Mouse (Mus musculus) MEL (cell line): ENCODE data around the gene Vmn1r74. TPM values are rescaled to one million over a fixed set of nuclear protein-coding genes. Genes with fewer than 3 reads are reported as not detected.
A peak's percentile ranks its signal among the peaks of the same experiment; 100 is the strongest.
"Not testable (repeated sequence)": the region's sequence is repeated elsewhere in the genome, so short reads cannot be mapped to it uniquely, and the experiment has no call there.

Source experiments
- DNase-seq: peaks from one replicate; pipeline ENCODE4 v3.0.0; 2011; ENCODE audit warnings: low read depth, low spot score
- H3K27ac ChIP-seq: 2 replicates; pipeline ENCODE4 v1.5.1; 2012; ENCODE audit warnings: low read depth, mild to moderate bottlenecking, control low read depth, low read length, moderate library complexity; ENCODE audit not compliant: control insufficient read depth
- H3K27me3 ChIP-seq, 2 experiments: fragments of 150-350 bp in 1 of 2; sonication (generic) in 1 of 2; 2 replicates each; pipeline ENCODE4 v1.6.1; 2012; ENCODE audit warnings: low read length in 2 of 2, mild to moderate bottlenecking in 2 of 2, improper control_type of control experiment in 1 of 2, moderate library complexity in 1 of 2; ENCODE audit not compliant: insufficient read depth in 2 of 2, control insufficient read depth in 1 of 2
- H3K36me3 ChIP-seq, 2 experiments: 2 replicates each; pipeline ENCODE4 v1.6.1; 2012 to 2014; ENCODE audit warnings: low read length in 2 of 2, improper control_type of control experiment in 1 of 2, inconsistent platforms in 1 of 2, mild to moderate bottlenecking in 1 of 2; ENCODE audit not compliant: insufficient read depth in 2 of 2, control insufficient read depth in 1 of 2
- H3K4me1 ChIP-seq, 2 experiments: fragments of 150-350 bp in 1 of 2; sonication (generic) in 1 of 2; 2 replicates each; pipeline ENCODE4 v1.6.1; 2012; ENCODE audit warnings: low read length in 2 of 2, improper control_type of control experiment in 1 of 2, mild to moderate bottlenecking in 1 of 2; ENCODE audit not compliant: insufficient read depth in 2 of 2, control insufficient read depth in 1 of 2
- H3K4me3 ChIP-seq, 2 experiments: fragments of 150-350 bp in 1 of 2; sonication (generic) in 1 of 2; 2 replicates each; pipeline ENCODE4 v1.5.1; 2012; ENCODE audit warnings: low read depth in 2 of 2, low read length in 2 of 2, mild to moderate bottlenecking in 2 of 2, moderate library complexity in 2 of 2, control low read depth in 1 of 2, improper control_type of control experiment in 1 of 2; ENCODE audit not compliant: control insufficient read depth in 1 of 2, insufficient read depth in 1 of 2
- H3K79me2 ChIP-seq: 2 replicates; pipeline ENCODE4 v1.6.1; 2012; ENCODE audit warnings: mild to moderate bottlenecking, low read length, moderate library complexity; ENCODE audit not compliant: control insufficient read depth, poor library complexity, insufficient read depth
- H3K9ac ChIP-seq: 2 replicates; pipeline ENCODE4 v1.6.1; 2012; ENCODE audit warnings: low read depth, mild to moderate bottlenecking, control low read depth, low read length, moderate library complexity; ENCODE audit not compliant: control insufficient read depth, poor library complexity, severe bottlenecking
- H3K9me3 ChIP-seq: fragments of 150-350 bp; sonication (generic); replicated peaks from 2 replicates; pipeline ENCODE4 v1.6.1; 2012; ENCODE audit warnings: mild to moderate bottlenecking, low read length, improper control_type of control experiment, moderate library complexity; ENCODE audit not compliant: insufficient read depth
- BHLHE40 ChIP-seq: IDR thresholded peaks from 2 replicates; pipeline ENCODE4 v1.6.1; 2012; ENCODE audit warnings: low read depth, mild to moderate bottlenecking, inconsistent platforms, low read length, improper control_type of control experiment, borderline replicate concordance
- CHD1 ChIP-seq: IDR thresholded peaks from 2 replicates; pipeline ENCODE4 v1.6.1; 2012; ENCODE audit warnings: low read depth, mild to moderate bottlenecking, inconsistent platforms, low read length, improper control_type of control experiment
- EP300 ChIP-seq, 2 experiments: IDR thresholded peaks; 2 replicates each; pipeline ENCODE4 v1.6.1; 2011; ENCODE audit warnings: improper control_type of control experiment in 2 of 2, low read length in 2 of 2, low read depth in 1 of 2, mild to moderate bottlenecking in 1 of 2
- ETS1 ChIP-seq: IDR thresholded peaks from 2 replicates; pipeline ENCODE4 v1.6.1; 2012; ENCODE audit warnings: low read depth, mild to moderate bottlenecking, inconsistent platforms, low read length, improper control_type of control experiment, moderate library complexity
- GABPA ChIP-seq: IDR thresholded peaks from 2 replicates; pipeline ENCODE4 v1.6.1; 2012; ENCODE audit warnings: low read depth, mild to moderate bottlenecking, inconsistent platforms, low read length, improper control_type of control experiment, moderate library complexity
- HCFC1 ChIP-seq: IDR thresholded peaks from 2 replicates; pipeline ENCODE4 v1.6.1; 2012; ENCODE audit warnings: low read depth, mild to moderate bottlenecking, inconsistent platforms, low read length, improper control_type of control experiment, moderate library complexity
- MAZ ChIP-seq: IDR thresholded peaks from 2 replicates; pipeline ENCODE4 v1.6.1; 2012; ENCODE audit warnings: low read depth, mild to moderate bottlenecking, inconsistent platforms, low read length, improper control_type of control experiment
- MEF2A ChIP-seq: IDR thresholded peaks from 2 replicates; pipeline ENCODE4 v1.6.1; 2014; ENCODE audit warnings: low read depth, mild to moderate bottlenecking, inconsistent platforms, low read length, improper control_type of control experiment; ENCODE audit not compliant: poor library complexity, insufficient replicate concordance, severe bottlenecking; ENCODE audit errors: extremely low read depth
- MXI1 ChIP-seq: IDR thresholded peaks from 2 replicates; pipeline ENCODE4 v1.6.1; 2011; ENCODE audit warnings: mild to moderate bottlenecking, low read depth, low read length, improper control_type of control experiment
- NRF1 ChIP-seq: IDR thresholded peaks from 2 replicates; pipeline ENCODE4 v1.6.1; 2014; ENCODE audit warnings: low read depth, mild to moderate bottlenecking, inconsistent platforms, low read length, improper control_type of control experiment, moderate library complexity; ENCODE audit not compliant: poor library complexity, insufficient read depth, severe bottlenecking
- POLR2A ChIP-seq, 2 experiments: IDR thresholded peaks; 2 replicates each; pipeline ENCODE4 v1.6.1; 2011 to 2012; ENCODE audit warnings: low read length in 2 of 2, mild to moderate bottlenecking in 2 of 2, control low read depth in 1 of 2, improper control_type of control experiment in 1 of 2, low read depth in 1 of 2, moderate library complexity in 1 of 2; ENCODE audit not compliant: control insufficient read depth in 1 of 2, insufficient read depth in 1 of 2, poor library complexity in 1 of 2
- POLR2AphosphoS2 ChIP-seq: IDR thresholded peaks from 2 replicates; pipeline ENCODE4 v1.6.1; 2011; ENCODE audit warnings: low read length, improper control_type of control experiment
- RAD21 ChIP-seq: IDR thresholded peaks from 2 replicates; pipeline ENCODE4 v1.6.1; 2011; ENCODE audit warnings: mild to moderate bottlenecking, low read depth, low read length, improper control_type of control experiment
- RCOR1 ChIP-seq: IDR thresholded peaks from 2 replicates; pipeline ENCODE4 v1.6.1; 2012; ENCODE audit warnings: low read depth, mild to moderate bottlenecking, inconsistent platforms, low read length, improper control_type of control experiment
- SIN3A ChIP-seq: IDR thresholded peaks from 2 replicates; pipeline ENCODE4 v1.6.1; 2012; ENCODE audit warnings: low read length, improper control_type of control experiment, inconsistent platforms
- TAL1 ChIP-seq: IDR thresholded peaks from 2 replicates; pipeline ENCODE4 v1.6.1; 2012; ENCODE audit warnings: mild to moderate bottlenecking, inconsistent platforms, low read length, moderate library complexity, mixed read lengths
- TBP ChIP-seq: IDR thresholded peaks from 2 replicates; pipeline ENCODE4 v1.8.0; 2011; ENCODE audit warnings: low read depth, low read length, improper control_type of control experiment
- USF1 ChIP-seq: IDR thresholded peaks from 2 replicates; pipeline ENCODE4 v1.6.1; 2014; ENCODE audit warnings: low read depth, mild to moderate bottlenecking, inconsistent platforms, low read length, improper control_type of control experiment, moderate library complexity
- USF2 ChIP-seq, 2 experiments: IDR thresholded peaks; 2 replicates each; pipeline ENCODE4 v1.6.1; 2011 to 2012; ENCODE audit warnings: improper control_type of control experiment in 2 of 2, low read length in 2 of 2, borderline replicate concordance in 1 of 2, inconsistent platforms in 1 of 2, low read depth in 1 of 2, mild to moderate bottlenecking in 1 of 2; ENCODE audit not compliant: insufficient read depth in 1 of 2
- ZC3H11A ChIP-seq: IDR thresholded peaks from 2 replicates; pipeline ENCODE4 v1.6.1; 2012; ENCODE audit warnings: low read depth, mild to moderate bottlenecking, inconsistent platforms, low read length, improper control_type of control experiment
- ZKSCAN1 ChIP-seq: IDR thresholded peaks from 2 replicates; pipeline ENCODE4 v1.6.1; 2012; ENCODE audit warnings: low read depth, mild to moderate bottlenecking, inconsistent platforms, low read length, improper control_type of control experiment, moderate library complexity
- ZNF384 ChIP-seq: IDR thresholded peaks from 2 replicates; pipeline ENCODE4 v1.6.1; 2012; ENCODE audit warnings: low read depth, mild to moderate bottlenecking, inconsistent platforms, low read length, improper control_type of control experiment
- polyA plus RNA-seq, 2 experiments: library from polyadenylated mRNA; stranded (reverse) in 1 of 2; unstranded in 1 of 2; fragments of >175 nt in 1 of 2; fragments of >200 nt in 1 of 2; gene quantifications; 2 replicates each; pipeline versions ENCODE4 v1.2.1 to v1.2.4; 2012; ENCODE audit warnings: low replicate concordance in 2 of 2, low read depth in 1 of 2; ENCODE audit not compliant: insufficient read length in 2 of 2, insufficient read depth in 1 of 2, missing spikeins in 1 of 2
- total RNA-seq: library from RNA; depleted of rRNA; stranded (reverse); fragments of 300-350 nt; gene quantifications from 2 replicates; pipeline ENCODE4 v1.2.3, GENCODE M21; 2012

Vmn1r74 gene
- total and polyA plus RNA-seq, 3 experiments = not detected

- no peaks in the 10 kb centered on the region for H3K27me3 ChIP-seq
- no peak overlapping the region for H3K4me3 ChIP-seq
- H3K27ac ChIP-seq = no peak overlapping the region
- no peaks in the 10 kb centered on the region for H3K36me3 ChIP-seq
- no peaks in the 10 kb centered on the region for H3K79me2 ChIP-seq
- DNase-seq = no peak
- TF ChIP-seq NRF1 (no peak), USF1 (no peak), TBP (no peak), TAL1 (no peak), SIN3A (no peak), ZNF384 (no peak), POLR2A (IDR thresholded peaks at IDR 0.05; ENCODE audit: control insufficient read depth in 1 of 2, insufficient read depth in 1 of 2, low read depth in 1 of 2, low read length in 2 of 2, poor library complexity in 1 of 2) (no peak), MAZ (no peak), POLR2AphosphoS2 (no peak), CHD1 (no peak)
- H3K9me3 ChIP-seq = no peaks in the 10 kb centered on the region
- H3K4me1 ChIP-seq = no peaks in the 10 kb centered on the region
- H3K9ac ChIP-seq = no peak overlapping the region
Observed at GRCm38 (mm10) chr7:11822166-11822565, 11.6 kb upstream of the Vmn1r74 start.

GRCm38 (mm10) chr7:11823246-11823645, 10.5 kb upstream of the Vmn1r74 start:
- not testable (repeated sequence) for H3K27me3 ChIP-seq, H3K4me3 ChIP-seq, H3K9ac ChIP-seq, H3K9me3 ChIP-seq, H3K4me1 ChIP-seq, H3K27ac ChIP-seq, H3K36me3 ChIP-seq, H3K79me2 ChIP-seq
- peak; percentile 2 for DNase-seq

- Histone ChIP-seq H3K36me3 (no peaks in the 10 kb centered on the region), H3K79me2 (no peaks in the 10 kb centered on the region), H3K27ac (no peak within 1 kb of the TSS), H3K4me3 (no peak within 1 kb of the TSS), H3K9ac (no peak within 1 kb of the TSS), H3K27me3 (no peaks in the 10 kb centered on the region), H3K9me3 (no peaks in the 10 kb centered on the region), H3K4me1 (no peaks in the 10 kb centered on the region)
- no peak for DNase-seq
- TF ChIP-seq MXI1 = no peak
- TF ChIP-seq TBP = no peak
- no peak for TF ChIP-seq SIN3A
- TF ChIP-seq RCOR1 = no peak
- no peak for TF ChIP-seq NRF1
- TF ChIP-seq EP300 (IDR thresholded peaks at IDR 0.05; ENCODE audit: low read depth in 1 of 2, low read length in 2 of 2) = no peak
- TF ChIP-seq RAD21 = no peak
- TF ChIP-seq BHLHE40 = no peak
- TF ChIP-seq ZC3H11A = no peak
- no peak for TF ChIP-seq TAL1
- no peak for TF ChIP-seq HCFC1
- no peak for TF ChIP-seq ZKSCAN1
- TF ChIP-seq ZNF384 = no peak
- TF ChIP-seq ETS1 = no peak
- TF ChIP-seq MEF2A = no peak
- no peak for TF ChIP-seq USF2 (IDR thresholded peaks at IDR 0.05; ENCODE audit: borderline replicate concordance in 1 of 2, insufficient read depth in 1 of 2, low read depth in 1 of 2, low read length in 2 of 2)
- TF ChIP-seq GABPA = no peak
Observed at GRCm38 (mm10) chr7:11874330-11874729, 40.5 kb downstream of the Vmn1r74 start, which contains the start of gene Vmn1r75. Vmn1r75 (plus strand) TSS chr7:11874630.
